Mouse (Mus musculus) embryo, embryonic 11.5 days (tissue): Measurements from ENCODE around the gene Crk.

ENCODE experiments used
- DNase-seq: peaks from one replicate; pipeline ENCODE4 v3.0.0-alpha.2; 2012; ENCODE audit warnings: low read depth, low spot score

Crk gene

DNA sequence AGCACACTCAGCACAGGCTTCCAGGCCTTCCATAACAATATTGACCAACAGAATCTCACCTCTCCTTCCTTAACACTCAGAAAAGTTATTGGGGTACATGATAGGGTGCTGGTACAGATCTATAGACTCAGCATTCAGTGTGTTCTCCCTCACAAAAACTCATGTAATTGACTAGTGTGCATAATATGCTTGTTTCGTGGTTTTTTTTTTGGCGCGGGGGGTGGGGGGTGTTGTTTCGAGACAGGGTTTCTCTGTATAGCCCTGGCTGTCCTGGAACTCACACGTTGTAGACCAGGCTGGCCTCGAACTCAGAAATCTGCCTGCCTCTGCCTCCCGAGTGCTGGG is 59.4 kb downstream of the Crk start:
- no peak for DNase-seq

DNA sequence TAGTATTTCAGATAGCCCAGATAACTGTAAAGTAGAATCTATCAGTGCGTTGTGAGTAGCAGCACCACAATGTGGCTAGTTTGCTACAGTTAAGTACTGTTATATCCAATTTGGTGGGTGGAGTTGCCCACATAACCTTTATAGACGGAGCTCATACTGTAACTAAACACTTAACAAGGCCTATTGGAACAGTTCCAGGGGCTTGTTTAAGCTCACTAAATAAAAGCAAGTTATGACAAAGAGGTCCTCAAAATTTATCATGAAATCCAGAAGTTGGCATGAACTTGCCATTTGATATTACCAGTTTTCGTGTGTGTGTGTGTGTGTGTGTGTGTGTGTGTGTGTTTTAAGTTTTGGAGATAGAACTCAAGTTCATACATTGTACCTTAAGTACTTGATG is 61.1 kb downstream of the Crk start:
- DNase-seq, result no peak

DNA sequence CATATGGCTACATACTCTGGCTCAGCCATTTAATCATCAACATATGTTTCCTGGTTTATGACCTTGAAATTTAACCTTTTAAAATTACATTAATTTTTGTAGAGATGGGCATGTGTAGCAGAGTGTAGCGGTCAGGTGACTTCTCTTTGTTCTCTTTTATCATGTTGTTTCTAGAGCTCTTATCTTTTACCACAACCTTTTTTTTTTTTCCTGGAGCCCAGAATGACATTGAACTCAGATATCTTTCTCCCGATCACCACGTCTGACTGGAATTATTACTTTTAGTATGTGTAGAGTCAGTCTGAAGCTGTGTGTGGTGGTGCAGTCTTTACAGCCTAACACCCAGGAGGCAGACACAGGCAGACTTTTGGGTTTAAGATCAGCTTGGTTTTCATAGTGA is 62.6 kb downstream of the Crk start:
- no peak for DNase-seq

DNA sequence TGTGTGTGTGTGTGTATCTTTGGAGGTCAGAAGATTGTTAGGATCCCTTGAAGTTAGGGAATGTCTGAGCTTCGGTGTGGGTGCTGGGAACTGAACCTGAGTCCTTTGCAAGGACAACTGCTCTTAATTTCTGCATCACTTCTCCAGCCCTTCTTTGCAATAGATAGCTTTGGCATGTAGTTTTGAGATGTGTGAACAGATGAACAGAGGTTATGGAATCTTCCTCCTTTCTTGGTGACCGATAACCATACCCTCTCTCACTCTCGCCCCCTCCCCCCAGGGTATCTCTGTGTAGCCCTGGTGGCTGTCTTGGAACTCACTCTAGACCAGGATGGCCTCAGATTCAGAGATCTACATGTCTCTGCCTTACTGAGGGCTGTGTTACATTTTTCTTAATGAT is 65.7 kb downstream of the Crk start:
- no peak for DNase-seq

DNA sequence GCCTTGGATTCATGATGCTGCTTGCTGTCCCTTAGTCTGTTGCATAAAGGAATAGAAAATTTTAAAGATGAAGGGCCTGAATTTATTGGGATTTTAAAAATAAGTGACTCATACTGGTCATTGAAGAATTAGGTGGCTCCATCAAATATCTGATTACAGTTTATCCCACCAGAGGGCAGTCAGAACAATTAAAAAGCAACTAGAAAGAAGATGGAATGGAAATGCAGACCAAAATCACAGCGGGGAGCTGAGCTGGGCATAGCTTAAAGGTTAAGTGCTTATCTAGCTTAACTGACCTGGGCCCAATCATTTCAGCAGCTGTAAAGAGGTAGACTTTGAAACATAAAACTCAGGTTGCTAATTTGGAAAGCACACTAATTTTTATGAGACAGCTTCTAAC is 71.5 kb downstream of the Crk start:
- DNase-seq, result no peak

DNA sequence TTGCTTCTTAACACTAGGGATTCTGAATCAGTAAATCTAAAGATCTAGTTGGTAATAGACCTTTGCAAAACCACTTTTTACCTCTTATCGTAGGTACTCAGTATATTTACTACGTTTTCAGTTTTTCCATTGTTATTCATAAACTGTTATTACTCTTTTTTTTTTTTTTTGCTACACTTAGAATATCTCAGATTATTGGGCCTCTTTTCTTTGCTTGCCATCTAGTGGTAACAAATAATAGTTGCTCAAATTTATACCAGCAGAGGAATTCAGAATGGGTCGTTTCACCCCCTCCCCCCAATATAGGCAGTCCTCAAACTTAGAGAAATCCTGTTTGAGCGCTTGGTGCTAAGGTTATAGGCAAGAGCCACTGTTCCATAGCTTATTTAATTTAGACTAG is 72.0 kb downstream of the Crk start:
- no peak for DNase-seq
